Mouse (Mus musculus): ENCODE measurements around the gene Gm13277. TPM values are rescaled to one million over a fixed set of nuclear protein-coding genes. Genes with fewer than 3 reads are reported as not detected.
"Not testable (repeated sequence)": the region's sequence is repeated elsewhere in the genome, so short reads cannot be mapped to it uniquely, and the experiment has no call there.

Gene Gm13277
- total RNA-seq (2014; rRNA removed; ENCODE audit: low replicate concordance) (not detected in 2 replicates), polyA plus RNA-seq (2015; fragmentation: Nextera tagmentation; extraction: Ambion mirVana) (not detected in 2 replicates)

DNA sequence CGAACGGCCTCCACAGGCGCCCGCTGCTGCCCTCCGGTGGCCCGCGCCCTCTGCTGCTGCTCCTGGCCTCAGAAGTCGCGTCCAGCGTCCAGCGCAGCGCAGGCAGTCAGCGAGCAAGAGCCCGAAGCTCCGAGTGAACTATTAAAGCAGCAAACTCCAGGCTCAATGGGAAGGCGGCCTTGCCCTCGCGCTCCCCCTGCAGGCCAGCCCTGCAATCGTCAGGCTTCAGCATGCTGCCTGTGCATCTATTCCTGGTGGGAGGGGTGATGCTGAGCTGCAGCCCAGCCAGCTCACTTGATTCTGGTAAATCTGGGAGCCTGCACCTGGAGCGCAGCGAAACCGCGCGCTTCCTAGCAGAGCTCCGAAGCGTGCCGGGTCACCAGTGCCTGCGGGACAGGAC, at the start of gene Gm13277:
Gene Gm13277, plus strand, starts transcription at position 231 of the 400 bp plus-strand sequence.
- peak; percentile 57 for TF ChIP-seq CTCF (IDR thresholded peaks at IDR 0.05; ENCODE audit: low read depth)
- H3K27ac ChIP-seq (ENCODE audit: low read depth); H3K9me3 ChIP-seq (replicated peaks; ENCODE audit: control insufficient read depth, low read length); H3K4me3 ChIP-seq (ENCODE audit: low read depth, low read length); DNase-seq (ENCODE audit: low spot score); H3K9ac ChIP-seq (replicated peaks; ENCODE audit: low read depth, low read length); H3K4me1 ChIP-seq (ENCODE audit: control insufficient read depth, insufficient read depth); H3K27me3 ChIP-seq (ENCODE audit: control insufficient read depth, insufficient read depth, low read length); ATAC-seq (ENCODE audit: insufficient read depth, low read depth); H3K4me2 ChIP-seq (ENCODE audit: low read depth, low read length); H3K36me3 ChIP-seq (replicated peaks; ENCODE audit: control insufficient read depth, insufficient read depth, low read length): not testable (repeated sequence)
- 0% methylated on average over 2 of the region's 28 CpGs for WGBS

DNA sequence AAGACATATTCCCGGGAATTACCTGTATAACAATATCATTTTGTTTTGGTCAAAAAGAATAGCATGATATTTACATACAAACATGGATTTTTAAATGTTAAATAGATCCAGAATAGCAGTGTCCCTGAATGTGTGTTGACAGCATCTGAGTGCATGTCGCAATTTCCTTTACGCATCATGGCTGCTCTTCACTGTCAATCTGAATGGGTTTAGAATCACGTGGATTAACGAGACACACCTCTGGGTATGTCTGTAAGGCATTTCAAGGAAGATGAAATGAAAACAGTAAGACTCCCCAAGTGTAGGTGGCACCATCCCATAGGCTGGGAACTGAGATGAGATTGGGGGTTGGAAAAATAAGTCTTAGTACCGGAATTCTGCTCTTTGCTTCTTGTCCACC, 49.4 kb upstream of the Gm13277 start:
- H3K27ac ChIP-seq (ENCODE audit: low read depth), result no peak overlapping the region
- no peaks in the 10 kb centered on the region for H3K27me3 ChIP-seq (ENCODE audit: control insufficient read depth, insufficient read depth, low read length)
- WGBS, result 88% methylated on average over 6 of the region's 6 CpGs
- no peak overlapping the region for H3K9ac ChIP-seq (replicated peaks; ENCODE audit: low read depth, low read length)
- H3K4me2 ChIP-seq (ENCODE audit: low read depth, low read length), result no peak overlapping the region
- H3K36me3 ChIP-seq (replicated peaks; ENCODE audit: control insufficient read depth, insufficient read depth, low read length), result no peaks in the 10 kb centered on the region
- H3K4me1 ChIP-seq (ENCODE audit: control insufficient read depth, insufficient read depth), result no peaks in the 10 kb centered on the region
- ATAC-seq (ENCODE audit: insufficient read depth, low read depth) (no peak), DNase-seq (ENCODE audit: low spot score) (no peak)
- TF ChIP-seq EP300 (IDR thresholded peaks at IDR 0.05; ENCODE audit: low read depth) (no peak), CTCF (IDR thresholded peaks at IDR 0.05; ENCODE audit: low read depth) (no peak)
- H3K4me3 ChIP-seq (ENCODE audit: low read depth, low read length), result no peak overlapping the region
- H3K9me3 ChIP-seq (replicated peaks; ENCODE audit: control insufficient read depth, low read length), result no peaks in the 10 kb centered on the region

DNA sequence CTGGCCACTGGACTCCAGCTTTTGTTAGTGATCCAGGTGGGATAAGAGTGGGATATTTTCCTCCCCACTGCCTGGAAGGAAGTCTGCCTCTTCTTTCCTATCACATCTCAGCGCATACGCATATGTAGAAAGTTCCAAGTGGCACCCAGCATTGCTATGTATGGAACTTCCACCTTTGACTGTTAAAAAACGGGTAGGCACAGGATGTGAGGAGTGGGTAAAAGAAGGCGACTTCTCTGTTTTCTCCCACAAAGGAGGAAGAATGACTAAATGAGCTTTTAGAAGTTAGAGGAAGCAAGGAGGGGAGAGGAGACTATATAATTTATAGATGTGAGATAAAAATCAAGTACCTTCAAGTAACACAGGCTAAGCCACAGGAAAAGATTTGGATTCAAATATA, 47.0 kb upstream of the Gm13277 start:
- DNase-seq (ENCODE audit: low spot score) (no peak), ATAC-seq (ENCODE audit: insufficient read depth, low read depth) (no peak)
- Histone ChIP-seq H3K4me1 (ENCODE audit: control insufficient read depth, insufficient read depth) (no peaks in the 10 kb centered on the region), H3K9me3 (replicated peaks; ENCODE audit: control insufficient read depth, low read length) (no peaks in the 10 kb centered on the region), H3K27ac (ENCODE audit: low read depth) (no peak overlapping the region), H3K36me3 (replicated peaks; ENCODE audit: control insufficient read depth, insufficient read depth, low read length) (no peaks in the 10 kb centered on the region), H3K27me3 (ENCODE audit: control insufficient read depth, insufficient read depth, low read length) (no peaks in the 10 kb centered on the region), H3K4me2 (ENCODE audit: low read depth, low read length) (no peak overlapping the region), H3K9ac (replicated peaks; ENCODE audit: low read depth, low read length) (no peak overlapping the region), H3K4me3 (ENCODE audit: low read depth, low read length) (no peak overlapping the region)
- WGBS, result 80% methylated on average over 4 of the region's 4 CpGs
- TF ChIP-seq EP300 (IDR thresholded peaks at IDR 0.05; ENCODE audit: low read depth) (no peak), CTCF (IDR thresholded peaks at IDR 0.05; ENCODE audit: low read depth) (no peak)

DNA sequence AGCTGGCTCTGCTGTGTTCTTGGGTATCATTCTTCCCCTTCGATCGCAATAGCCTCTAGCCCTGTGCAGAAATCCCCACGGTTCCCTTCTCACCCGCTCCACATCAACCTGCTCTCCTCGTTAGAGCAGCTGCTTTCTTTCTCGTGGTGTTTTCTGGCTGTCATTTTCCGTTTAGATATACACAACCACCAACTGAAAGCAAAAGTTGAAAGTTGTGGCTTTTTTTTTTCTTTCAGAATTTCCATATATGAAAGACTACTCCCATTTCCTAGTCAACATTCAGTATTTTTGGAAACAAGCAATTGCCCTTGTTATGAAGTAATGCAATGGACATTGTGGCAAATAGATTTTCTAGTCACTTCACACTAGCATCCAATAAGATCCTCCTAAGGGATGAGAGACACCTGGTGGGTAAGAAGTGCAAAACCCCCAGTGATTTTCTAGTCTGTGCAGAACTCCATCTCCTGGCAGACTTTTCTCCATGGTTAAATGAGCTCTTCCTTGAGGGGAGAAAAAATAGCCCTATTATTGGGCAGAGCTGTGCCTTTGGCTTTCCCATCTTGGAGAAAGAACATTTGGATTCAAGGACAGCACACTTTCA, 45.6 kb upstream of the Gm13277 start:
- 60% methylated on average over 7 of the region's 7 CpGs for WGBS
- ATAC-seq (ENCODE audit: insufficient read depth, low read depth), result no peak
- no peaks in the 10 kb centered on the region for H3K9me3 ChIP-seq (replicated peaks; ENCODE audit: control insufficient read depth, low read length)

DNA sequence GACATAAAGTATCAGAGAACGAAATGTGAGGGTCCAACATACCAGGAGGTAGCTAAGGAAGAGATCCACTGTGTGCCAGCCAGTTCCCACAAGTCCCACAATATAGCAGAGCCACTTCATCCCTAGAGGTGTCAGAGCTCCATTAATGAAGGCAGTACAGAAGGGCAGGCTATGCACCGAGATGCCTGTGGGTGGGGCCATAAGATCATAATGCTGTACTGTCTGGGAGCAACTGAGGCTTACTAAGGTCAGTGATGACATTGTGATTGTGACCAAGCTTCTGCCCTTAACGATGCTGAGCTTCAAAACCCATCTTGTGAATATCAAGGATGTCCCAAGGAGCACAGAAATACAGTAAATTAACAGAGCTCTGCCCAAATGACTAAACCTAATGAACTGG, 44.2 kb upstream of the Gm13277 start:
- Histone ChIP-seq H3K4me3 (ENCODE audit: low read depth, low read length) (no peak overlapping the region), H3K9ac (replicated peaks; ENCODE audit: low read depth, low read length) (no peak overlapping the region), H3K36me3 (replicated peaks; ENCODE audit: control insufficient read depth, insufficient read depth, low read length) (no peaks in the 10 kb centered on the region), H3K4me1 (ENCODE audit: control insufficient read depth, insufficient read depth) (no peaks in the 10 kb centered on the region), H3K27me3 (ENCODE audit: control insufficient read depth, insufficient read depth, low read length) (no peaks in the 10 kb centered on the region), H3K27ac (ENCODE audit: low read depth) (no peak overlapping the region), H3K4me2 (ENCODE audit: low read depth, low read length) (no peak overlapping the region), H3K9me3 (replicated peaks; ENCODE audit: control insufficient read depth, low read length) (no peaks in the 10 kb centered on the region)
- TF ChIP-seq EP300 (IDR thresholded peaks at IDR 0.05; ENCODE audit: low read depth) (no peak), CTCF (IDR thresholded peaks at IDR 0.05; ENCODE audit: low read depth) (peak; percentile 29)
- 54% methylated on average over 3 of the region's 3 CpGs for WGBS
- no peak for DNase-seq (ENCODE audit: low spot score)
- no peak for ATAC-seq (ENCODE audit: insufficient read depth, low read depth)

More for the DNA sequence above, 45.6 kb upstream of the Gm13277 start:
- Histone ChIP-seq H3K27me3 (ENCODE audit: control insufficient read depth, insufficient read depth, low read length) (no peaks in the 10 kb centered on the region), H3K36me3 (replicated peaks; ENCODE audit: control insufficient read depth, insufficient read depth, low read length) (no peaks in the 10 kb centered on the region), H3K4me1 (ENCODE audit: control insufficient read depth, insufficient read depth) (no peaks in the 10 kb centered on the region), H3K4me2 (ENCODE audit: low read depth, low read length) (no peak overlapping the region), H3K4me3 (ENCODE audit: low read depth, low read length) (no peak overlapping the region), H3K9ac (replicated peaks; ENCODE audit: low read depth, low read length) (no peak overlapping the region), H3K27ac (ENCODE audit: low read depth) (no peak overlapping the region)
- no peak for DNase-seq (ENCODE audit: low spot score)
- TF ChIP-seq EP300 (IDR thresholded peaks at IDR 0.05; ENCODE audit: low read depth) (no peak), CTCF (IDR thresholded peaks at IDR 0.05; ENCODE audit: low read depth) (peak; percentile 26; the same call in 1 of the 2 replicates)

DNA sequence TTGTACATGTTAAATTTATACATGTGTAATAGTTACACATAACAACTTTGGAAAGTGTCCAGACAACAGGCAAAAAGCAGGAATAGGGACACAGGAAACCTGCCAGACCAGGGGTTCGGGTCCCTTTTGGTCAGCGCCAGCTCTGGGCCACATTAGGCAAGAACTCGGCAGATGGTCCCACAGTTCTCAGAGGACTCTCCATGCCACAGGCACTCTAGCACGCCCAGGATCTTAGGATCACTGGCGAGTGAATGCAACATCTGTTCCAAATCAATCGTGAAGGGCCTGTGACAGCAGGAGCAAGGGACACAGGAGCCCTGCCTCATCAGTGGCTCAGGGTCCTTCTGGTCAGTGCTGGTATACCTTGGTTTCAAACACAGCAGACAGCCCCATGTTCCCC, 38.5 kb upstream of the Gm13277 start:
- 53% methylated on average over 6 of the region's 6 CpGs for WGBS

DNA sequence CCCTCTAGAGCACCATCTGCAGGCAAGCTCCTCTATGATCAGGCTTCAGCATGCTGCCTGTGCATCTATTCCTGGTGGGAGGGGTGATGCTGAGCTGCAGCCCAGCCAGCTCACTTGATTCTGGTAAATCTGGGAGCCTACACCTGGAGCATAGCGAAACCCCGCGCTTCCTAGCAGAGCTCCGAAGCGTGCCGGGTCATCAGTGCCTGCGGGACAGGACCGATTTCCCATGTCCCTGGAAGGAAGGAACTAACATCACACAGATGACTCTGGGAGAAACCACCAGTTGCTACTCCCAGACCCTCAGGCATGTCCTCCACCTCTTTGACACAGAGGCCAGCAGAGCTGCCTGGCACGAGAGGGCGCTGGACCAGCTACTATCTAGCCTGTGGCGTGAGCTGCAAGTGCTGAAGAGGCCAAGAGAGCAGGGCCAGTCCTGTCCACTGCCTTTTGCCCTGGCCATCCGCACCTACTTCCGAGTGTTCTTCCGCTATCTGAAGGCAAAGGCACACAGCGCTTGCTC, 33.6 kb upstream of the Gm13277 start, which contains the start of gene Gm13271:
Gene Gm13271, plus strand, starts transcription at position 51 of the 523 bp plus-strand sequence.
- H3K36me3 ChIP-seq (replicated peaks; ENCODE audit: control insufficient read depth, insufficient read depth, low read length); H3K9me3 ChIP-seq (replicated peaks; ENCODE audit: control insufficient read depth, low read length); H3K9ac ChIP-seq (replicated peaks; ENCODE audit: low read depth, low read length); H3K4me3 ChIP-seq (ENCODE audit: low read depth, low read length); H3K4me1 ChIP-seq (ENCODE audit: control insufficient read depth, insufficient read depth); H3K27ac ChIP-seq (ENCODE audit: low read depth); DNase-seq (ENCODE audit: low spot score); H3K4me2 ChIP-seq (ENCODE audit: low read depth, low read length); ATAC-seq (ENCODE audit: insufficient read depth, low read depth); H3K27me3 ChIP-seq (ENCODE audit: control insufficient read depth, insufficient read depth, low read length): not testable (repeated sequence)
- 71% methylated on average over 14 of the region's 15 CpGs for WGBS

More for the DNA sequence above, 38.5 kb upstream of the Gm13277 start:
- H3K36me3 ChIP-seq (replicated peaks; ENCODE audit: control insufficient read depth, insufficient read depth, low read length), result no peaks in the 10 kb centered on the region
- H3K4me2 ChIP-seq (ENCODE audit: low read depth, low read length), result no peak overlapping the region
- H3K4me1 ChIP-seq (ENCODE audit: control insufficient read depth, insufficient read depth), result no peaks in the 10 kb centered on the region
- H3K9me3 ChIP-seq (replicated peaks; ENCODE audit: control insufficient read depth, low read length), result no peaks in the 10 kb centered on the region
- ATAC-seq (ENCODE audit: insufficient read depth, low read depth) (no peak), DNase-seq (ENCODE audit: low spot score) (no peak)
- H3K4me3 ChIP-seq (ENCODE audit: low read depth, low read length), result no peak overlapping the region
- H3K27me3 ChIP-seq (ENCODE audit: control insufficient read depth, insufficient read depth, low read length), result no peaks in the 10 kb centered on the region
- TF ChIP-seq CTCF (IDR thresholded peaks at IDR 0.05; ENCODE audit: low read depth), result no peak
- TF ChIP-seq EP300 (IDR thresholded peaks at IDR 0.05; ENCODE audit: low read depth), result no peak
- no peak overlapping the region for H3K27ac ChIP-seq (ENCODE audit: low read depth)
- no peak overlapping the region for H3K9ac ChIP-seq (replicated peaks; ENCODE audit: low read depth, low read length)

All from heart, postnatal 0 days (tissue).